Mouse (Mus musculus) erythroblast, adult 5-6 weeks (primary cell): Measurements from ENCODE around the gene Aldh18a1. TPM values are rescaled to one million over a fixed set of nuclear protein-coding genes. Genes with fewer than 3 reads are reported as not detected.

Experiments
- total RNA-seq, 2 experiments: library from RNA; stranded (forward) in 1 of 2; stranded (reverse) in 1 of 2; fragments of 150-400 nt in 1 of 2; fragments of 200-764, 138-1000 nt in 1 of 2; gene quantifications; 2 replicates each; pipeline versions ENCODE4 v1.2.3 to v1.2.4; 2015 to 2017; ENCODE audit warnings: low replicate concordance in 2 of 2

Aldh18a1 gene
- total RNA-seq, 2 experiments from 2014 or later = 6.8 to 12.5 TPM

Other genes with a start within 250 kb of the Aldh18a1 start
- gene Sorbs1, start 74.7 kb downstream of the Aldh18a1 start, total RNA-seq (2015; ENCODE audit: low replicate concordance) = 28.8 and 41.5 TPM in 2 replicates
- 45.9 and 46.2 TPM in 2 replicates for gene Sorbs1, start 74.7 kb downstream of the Aldh18a1 start, total RNA-seq (2017; ENCODE audit: low replicate concordance)
- 0.63 TPM in 1 of 2 replicates, not detected in the other for gene Tctn3, start 23.8 kb upstream of the Aldh18a1 start, total RNA-seq (2015; ENCODE audit: low replicate concordance)
- 0.14 and 0.68 TPM in 2 replicates for gene Tctn3, start 23.8 kb upstream of the Aldh18a1 start, total RNA-seq (2017; ENCODE audit: low replicate concordance)
- gene Entpd1, start 23.9 kb upstream of the Aldh18a1 start, total RNA-seq (2015; ENCODE audit: low replicate concordance) = 6.1 and 13.1 TPM in 2 replicates
- 20.1 and 26.1 TPM in 2 replicates for gene Entpd1, start 23.9 kb upstream of the Aldh18a1 start, total RNA-seq (2017; ENCODE audit: low replicate concordance)
- 0.63 TPM in 1 of 2 replicates, not detected in the other for gene Cc2d2b, start 160.3 kb upstream of the Aldh18a1 start, total RNA-seq (2015; ENCODE audit: low replicate concordance)
- gene Cc2d2b, start 160.3 kb upstream of the Aldh18a1 start, total RNA-seq (2017; ENCODE audit: low replicate concordance) = not detected in 2 replicates
- gene Ccnj, start 242.8 kb upstream of the Aldh18a1 start, total RNA-seq (2015; ENCODE audit: low replicate concordance) = 0.84 and 1.7 TPM in 2 replicates
- 1.2 and 2.4 TPM in 2 replicates for gene Ccnj, start 242.8 kb upstream of the Aldh18a1 start, total RNA-seq (2017; ENCODE audit: low replicate concordance)